Mouse (Mus musculus) midbrain, embryonic 16.5 days (tissue): Measurements from ENCODE around the gene Gm21188. TPM values are rescaled to one million over a fixed set of nuclear protein-coding genes. Genes with fewer than 3 reads are reported as not detected.
"Not testable (repeated sequence)": the region's sequence is repeated elsewhere in the genome, so short reads cannot be mapped to it uniquely, and the experiment has no call there.

Experiments
- ATAC-seq: fragments of 200-750 bp; cut with Nextera tagmentation; 2 replicates; pipeline ENCODE4 v1.8.0; 2017; ENCODE audit warnings: moderate TSS enrichment
- H3K27ac ChIP-seq: fragments of 300-500 bp; sonication (generic); 2 replicates; pipeline ENCODE4 v1.5.1; 2014; ENCODE audit warnings: mild to moderate bottlenecking, low read length, mixed read lengths
- H3K27me3 ChIP-seq: fragments of 300-500 bp; sonication (generic); 2 replicates; pipeline ENCODE4 v1.6.1; 2014; ENCODE audit warnings: low read depth, low read length, mixed read lengths; ENCODE audit not compliant: control insufficient read depth, insufficient read depth
- H3K36me3 ChIP-seq: fragments of 300-500 bp; sonication (generic); 2 replicates; pipeline ENCODE4 v1.6.1; 2014; ENCODE audit warnings: mild to moderate bottlenecking, low read length, moderate library complexity, mixed read lengths; ENCODE audit not compliant: control insufficient read depth, insufficient read depth
- H3K4me1 ChIP-seq: fragments of 300-500 bp; sonication (generic); 2 replicates; pipeline ENCODE4 v1.6.1; 2014; ENCODE audit warnings: mild to moderate bottlenecking, low read length, mixed read lengths; ENCODE audit not compliant: control insufficient read depth, insufficient read depth
- H3K4me2 ChIP-seq: fragments of 300-500 bp; sonication (generic); 2 replicates; pipeline ENCODE4 v1.6.1; 2014; ENCODE audit warnings: mild to moderate bottlenecking, low read length, mixed read lengths
- H3K4me3 ChIP-seq: fragments of 300-500 bp; sonication (generic); 2 replicates; pipeline ENCODE4 v1.5.1; 2014; ENCODE audit warnings: low read depth, mild to moderate bottlenecking, low read length, moderate library complexity, mixed read lengths
- H3K9ac ChIP-seq: fragments of 300-500 bp; sonication (generic); 2 replicates; pipeline ENCODE4 v1.6.1; 2014; ENCODE audit warnings: low read depth, low read length, mixed read lengths
- H3K9me3 ChIP-seq: fragments of 300-500 bp; sonication (generic); replicated peaks from 2 replicates; pipeline ENCODE4 v1.6.1; 2014; ENCODE audit warnings: mild to moderate bottlenecking, low read length, mixed read lengths; ENCODE audit not compliant: control insufficient read depth, poor library complexity, severe bottlenecking
- WGBS: fragments of 180-500 bp; shearing (Covaris S2); extraction: QIAGEN DNeasy Blood & Tissue Kit; methylation state at CpG from one replicate; pipeline ENCODE4 v1.1.7; 2014; 5-methylcytosine and 5-hydroxymethylcytosine counted together
- polyA plus RNA-seq: library from polyadenylated mRNA; unstranded; fragments of >200 nt; fragmentation: Nextera tagmentation; extraction: Ambion mirVana; gene quantifications from 2 replicates; pipeline ENCODE4 v1.2.1, GENCODE M21; 2015

The Gm21188 gene
- polyA plus RNA-seq, 1 experiment from 2014 or later, result not detected

DNA sequence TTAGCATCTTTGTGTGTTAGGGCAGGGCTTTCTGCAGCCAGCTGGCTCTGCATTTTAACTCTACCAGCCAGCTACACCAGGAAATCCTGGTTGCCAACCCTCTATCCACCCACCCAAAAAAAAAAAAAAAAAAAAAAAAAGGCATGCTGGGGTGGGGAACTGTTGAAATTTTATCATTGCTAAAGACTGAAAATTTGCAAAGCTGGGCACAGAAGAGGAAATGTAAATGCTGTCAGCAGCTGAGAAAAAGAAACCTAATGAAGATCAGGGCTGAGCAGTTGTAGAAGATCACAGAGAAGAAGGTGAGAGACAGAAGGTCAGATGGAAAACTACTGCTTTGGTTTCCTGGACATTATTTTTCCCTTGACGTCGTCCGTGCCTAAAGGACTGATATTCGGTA lies 10.9 kb upstream of the Gm21188 start:
- not testable (repeated sequence) for H3K9ac ChIP-seq, H3K36me3 ChIP-seq, H3K4me1 ChIP-seq, ATAC-seq, H3K9me3 ChIP-seq, H3K4me3 ChIP-seq, H3K4me2 ChIP-seq, H3K27ac ChIP-seq, H3K27me3 ChIP-seq
- WGBS, result no CpG with 5 or more reads among the region's 4 CpGs

DNA sequence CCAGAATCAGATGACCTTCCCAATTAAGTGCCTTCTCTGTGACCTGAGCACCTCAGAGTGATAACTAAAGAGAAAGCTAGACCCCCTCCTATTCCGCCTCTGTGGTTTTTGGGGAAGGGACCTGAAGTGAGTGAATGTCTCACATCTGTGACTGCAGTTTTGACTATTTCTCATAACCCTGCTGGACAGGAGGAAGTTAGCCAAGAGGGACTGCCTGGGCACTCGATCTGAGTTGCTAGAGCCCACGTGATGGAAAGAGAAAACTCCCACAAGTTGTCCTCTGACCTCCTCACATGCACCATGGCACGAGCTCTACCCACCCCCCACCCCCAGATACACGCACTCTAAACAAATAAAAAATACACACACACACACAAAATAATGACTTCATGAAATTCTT lies 3.4 kb downstream of the Gm21188 start:
- H3K27ac ChIP-seq, H3K4me1 ChIP-seq, H3K9me3 ChIP-seq, H3K9ac ChIP-seq, H3K4me3 ChIP-seq, H3K4me2 ChIP-seq, H3K36me3 ChIP-seq, H3K27me3 ChIP-seq, ATAC-seq: not testable (repeated sequence)
- no CpG with 5 or more reads among the region's 5 CpGs for WGBS

DNA sequence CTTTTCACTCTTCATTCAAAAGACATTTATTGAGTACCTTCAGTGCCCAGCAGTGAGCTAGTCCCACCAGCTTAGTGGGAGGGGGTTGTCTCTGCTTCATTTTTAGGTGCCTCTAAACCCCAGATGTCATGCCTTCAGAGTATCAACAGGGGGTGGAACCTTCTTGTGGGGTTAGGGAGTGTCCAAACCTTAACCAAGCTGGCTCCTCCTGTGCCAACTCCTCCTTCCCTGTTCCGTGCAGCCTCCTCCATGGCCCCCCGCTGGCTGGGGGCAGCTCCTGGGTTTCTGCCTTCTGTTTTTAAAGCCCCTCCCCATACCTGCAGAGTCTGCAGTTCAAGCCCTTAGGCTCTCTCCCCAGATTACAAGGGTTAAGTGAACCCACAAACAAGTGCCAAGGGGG lies 3.8 kb downstream of the Gm21188 start:
- H3K36me3 ChIP-seq, H3K9ac ChIP-seq, H3K27me3 ChIP-seq, H3K27ac ChIP-seq, H3K4me2 ChIP-seq, H3K4me1 ChIP-seq, ATAC-seq, H3K9me3 ChIP-seq, H3K4me3 ChIP-seq: not testable (repeated sequence)
- no CpG with 5 or more reads among the region's 2 CpGs for WGBS

DNA sequence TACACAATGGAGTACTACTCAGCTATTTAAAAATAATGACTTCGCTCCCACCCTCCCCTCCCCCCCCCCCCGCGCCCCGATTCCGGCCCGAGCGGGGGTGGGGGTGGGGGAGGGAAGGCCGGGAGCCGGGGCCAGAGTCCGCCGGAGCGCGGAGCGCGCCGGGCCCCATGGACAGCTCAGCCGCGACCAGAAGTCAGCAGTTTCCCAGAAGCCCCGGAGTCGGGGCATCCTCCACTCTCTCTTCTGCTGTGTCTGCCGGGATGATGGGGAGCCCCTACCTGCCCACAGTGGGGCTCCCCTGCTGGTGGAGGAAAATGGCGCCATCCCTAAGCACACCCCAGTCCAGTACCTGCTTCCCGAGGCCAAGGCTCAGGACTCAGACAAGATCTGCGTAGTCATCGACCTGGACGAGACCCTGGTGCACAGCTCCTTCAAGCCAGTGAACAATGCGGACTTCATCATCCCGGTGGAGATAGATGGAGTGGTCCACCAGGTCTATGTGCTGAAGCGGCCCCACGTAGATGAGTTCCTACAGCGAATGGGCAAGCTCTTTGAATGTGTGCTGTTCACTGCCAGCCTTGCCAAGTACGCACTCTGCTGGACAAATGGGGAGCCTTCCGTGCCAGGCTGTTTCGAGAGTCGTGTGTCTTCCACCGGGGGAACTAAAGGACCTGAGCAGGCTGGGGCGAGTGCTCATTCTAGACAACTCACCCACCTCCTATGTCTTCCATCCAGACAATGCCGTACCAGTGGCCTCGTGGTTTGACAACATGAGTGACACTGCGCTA lies 5.4 kb downstream of the Gm21188 start:
- H3K4me2 ChIP-seq, H3K4me1 ChIP-seq, ATAC-seq, H3K27ac ChIP-seq, H3K9me3 ChIP-seq, H3K36me3 ChIP-seq, H3K9ac ChIP-seq, H3K27me3 ChIP-seq, H3K4me3 ChIP-seq: not testable (repeated sequence)
- 1% methylated on average over 14 of the region's 40 CpGs for WGBS

DNA sequence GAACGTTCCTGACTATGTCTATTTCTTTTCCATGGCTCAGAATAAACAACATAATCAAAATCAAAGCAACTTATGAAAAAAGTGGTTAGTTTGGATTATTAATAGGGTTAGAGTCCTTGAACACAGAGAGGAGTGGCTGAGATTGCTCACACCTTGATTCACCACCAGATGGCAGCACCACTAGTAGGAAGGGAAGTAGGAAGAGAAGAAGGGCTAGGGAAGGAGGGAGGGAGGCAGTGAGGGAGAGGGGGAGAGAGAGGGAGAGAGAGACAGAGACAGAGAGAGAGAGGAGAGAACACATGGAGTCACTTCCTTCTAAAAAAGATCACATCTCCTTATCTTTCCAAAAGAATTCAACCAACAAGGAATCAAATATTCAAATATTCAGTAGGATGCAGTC lies 10.8 kb downstream of the Gm21188 start:
- not testable (repeated sequence) for H3K36me3 ChIP-seq, H3K4me3 ChIP-seq, H3K4me1 ChIP-seq, H3K9me3 ChIP-seq, H3K27me3 ChIP-seq, H3K4me2 ChIP-seq, H3K27ac ChIP-seq, ATAC-seq, H3K9ac ChIP-seq
- WGBS, result no CpG with 5 or more reads among the region's 1 CpGs

DNA sequence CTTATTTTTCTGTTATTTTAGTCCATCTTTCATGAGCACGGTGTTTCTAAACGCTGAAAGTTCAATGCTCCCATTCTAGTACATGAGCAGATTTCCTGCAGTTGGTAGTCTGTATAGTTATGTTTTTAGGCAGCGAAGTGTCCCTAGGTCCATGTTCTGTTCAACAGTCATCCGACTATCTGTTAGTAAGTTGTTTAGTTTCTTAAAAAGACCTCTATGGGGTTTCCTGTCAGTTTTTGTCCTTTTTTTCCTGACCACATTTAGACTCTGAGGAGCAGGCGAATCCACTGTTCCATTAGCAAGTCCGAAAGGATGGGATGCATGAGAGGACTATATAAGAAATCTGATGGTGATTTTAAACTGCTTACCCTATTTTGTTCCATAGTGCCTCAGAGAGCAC lies 14.1 kb downstream of the Gm21188 start:
- not testable (repeated sequence) for H3K9me3 ChIP-seq, H3K36me3 ChIP-seq, H3K4me1 ChIP-seq, H3K4me2 ChIP-seq, H3K27ac ChIP-seq, H3K27me3 ChIP-seq, ATAC-seq, H3K9ac ChIP-seq, H3K4me3 ChIP-seq
- WGBS, result 10% methylated on average over 6 of the region's 6 CpGs

DNA sequence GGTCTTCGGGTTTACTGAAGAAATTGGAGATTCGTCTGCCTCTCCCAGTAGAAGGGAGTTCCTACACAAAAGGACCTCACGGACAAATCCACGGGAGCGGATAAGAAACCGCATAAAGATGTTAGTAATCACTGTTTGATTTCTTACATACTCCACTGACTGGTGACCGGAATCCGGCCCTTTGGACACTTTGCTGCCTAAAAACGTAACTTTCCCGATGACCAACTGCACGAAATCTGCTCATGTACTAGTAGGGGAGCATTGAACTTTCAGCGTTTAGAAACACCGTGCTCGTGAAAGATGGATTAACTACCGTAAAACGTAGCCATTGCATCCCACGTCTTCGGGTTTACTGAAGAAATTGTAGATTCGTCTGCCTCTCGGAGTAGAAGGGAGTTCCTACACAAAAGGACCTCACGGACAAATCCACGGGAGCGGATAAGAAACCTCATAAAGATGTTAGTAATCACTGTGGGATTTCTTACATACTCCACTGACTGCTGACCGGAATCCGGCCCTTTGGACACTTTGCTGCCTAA lies 15.3 kb downstream of the Gm21188 start:
- H3K36me3 ChIP-seq, H3K27ac ChIP-seq, H3K27me3 ChIP-seq, ATAC-seq, H3K4me1 ChIP-seq, H3K9me3 ChIP-seq, H3K9ac ChIP-seq, H3K4me2 ChIP-seq, H3K4me3 ChIP-seq: not testable (repeated sequence)
- under 1% methylated on average over 23 of the region's 25 CpGs for WGBS

DNA sequence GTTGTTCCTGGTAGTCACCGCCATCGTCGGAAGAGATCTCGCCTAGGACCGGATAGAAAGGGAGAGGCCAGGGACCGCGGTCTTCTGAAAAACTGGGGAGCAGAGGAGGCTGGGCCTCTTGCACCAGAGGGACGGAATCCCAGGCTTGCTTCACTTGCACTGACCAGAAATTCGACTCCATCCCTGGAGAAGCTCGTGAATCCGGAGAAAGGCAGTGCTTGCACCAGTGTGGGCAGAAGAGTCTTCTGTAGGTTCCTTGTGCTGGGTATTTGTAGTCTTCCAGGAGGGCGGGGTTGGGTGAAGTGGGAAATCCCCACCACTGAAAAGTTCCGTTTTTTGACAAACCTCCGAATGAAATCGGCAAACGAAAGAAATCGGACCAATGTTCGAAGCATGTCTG lies 16.8 kb downstream of the Gm21188 start:
- under 1% methylated on average over 8 of the region's 18 CpGs for WGBS
- H3K27me3 ChIP-seq, H3K4me1 ChIP-seq, H3K36me3 ChIP-seq, H3K9ac ChIP-seq, H3K4me3 ChIP-seq, H3K9me3 ChIP-seq, H3K27ac ChIP-seq, H3K4me2 ChIP-seq: not testable (repeated sequence)
- 0 out of 2 replicates have a peak, but pooled peaks have one; percentile 32 for ATAC-seq

DNA sequence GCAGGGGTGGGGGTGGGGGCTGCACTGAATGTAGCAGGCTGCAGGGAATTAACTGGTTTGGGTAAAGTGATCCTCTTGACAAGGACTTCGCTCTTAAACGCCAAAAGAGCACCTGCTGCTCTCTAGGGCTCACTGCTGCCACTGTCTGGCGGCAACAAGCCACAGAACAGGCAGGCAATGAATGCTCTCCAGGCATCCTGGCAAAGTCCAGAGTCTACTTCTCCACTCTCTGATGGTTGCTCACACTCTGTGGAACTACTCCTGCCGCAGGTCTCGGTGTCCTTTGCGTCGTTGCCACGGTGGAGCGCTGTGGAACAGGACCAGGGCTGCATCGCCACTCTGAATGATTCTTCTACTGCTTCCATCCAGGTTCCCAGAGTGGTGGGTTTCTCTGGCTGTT lies 17.4 kb downstream of the Gm21188 start:
- not testable (repeated sequence) for H3K27ac ChIP-seq, H3K36me3 ChIP-seq, H3K4me3 ChIP-seq, H3K4me1 ChIP-seq, H3K9me3 ChIP-seq, H3K27me3 ChIP-seq, H3K4me2 ChIP-seq, H3K9ac ChIP-seq
- WGBS, result 0% methylated on average over 3 of the region's 10 CpGs
- peak; percentile 58 for ATAC-seq
